Mouse (Mus musculus) liver, adult 2 months (tissue): ENCODE measurements around the gene Zscan10. TPM values are rescaled to one million over a fixed set of nuclear protein-coding genes. Genes with fewer than 3 reads are reported as not detected.
A peak's percentile ranks its signal among the peaks of the same experiment; 100 is the strongest.

ENCODE experiments used
- DNase-seq: peaks from one replicate; pipeline ENCODE4 v3.0.0-alpha.2; 2011; ENCODE audit warnings: low read depth, low spot score; ENCODE audit errors: extremely low read depth
- H3K27ac ChIP-seq: fragments of 200-500 bp; replicated peaks from 2 replicates; pipeline ENCODE4 v1.5.1; 2012; ENCODE audit warnings: low read depth, mild to moderate bottlenecking, control low read depth, inconsistent platforms, low read length; ENCODE audit not compliant: insufficient read depth
- H3K27me3 ChIP-seq: fragments of 200-500 bp; 2 replicates; pipeline ENCODE4 v1.6.1; 2012; ENCODE audit warnings: mild to moderate bottlenecking, moderate library complexity, low read length, inconsistent platforms; ENCODE audit not compliant: control insufficient read depth, insufficient read depth
- H3K36me3 ChIP-seq: fragments of 200-500 bp; 2 replicates; pipeline ENCODE4 v1.6.1; 2012; ENCODE audit warnings: low read length, inconsistent platforms; ENCODE audit not compliant: control insufficient read depth, insufficient read depth
- H3K4me1 ChIP-seq: fragments of 200-500 bp; 2 replicates; pipeline ENCODE4 v1.6.1; 2011; ENCODE audit warnings: low read length; ENCODE audit not compliant: control insufficient read depth, insufficient read depth
- H3K4me3 ChIP-seq: fragments of 200-500 bp; 2 replicates; pipeline ENCODE4 v1.5.1; 2011; ENCODE audit warnings: low read depth, mild to moderate bottlenecking, control low read depth, low read length, moderate library complexity; ENCODE audit not compliant: insufficient read depth
- H3K79me2 ChIP-seq: fragments of 200-500 bp; 2 replicates; pipeline ENCODE4 v1.6.1; 2012; ENCODE audit warnings: inconsistent platforms, mild to moderate bottlenecking, low read length, moderate library complexity; ENCODE audit not compliant: control insufficient read depth, insufficient read depth
- H3K9ac ChIP-seq: fragments of 200-500 bp; 2 replicates; pipeline ENCODE4 v1.6.1; 2012; ENCODE audit warnings: low read depth, mild to moderate bottlenecking, control low read depth, inconsistent platforms, low read length
- CTCF ChIP-seq: fragments of 200-500 bp; IDR thresholded peaks from 2 replicates; pipeline ENCODE4 v1.5.1; 2011; ENCODE audit warnings: low read depth, low read length, control low read depth
- POLR2A ChIP-seq: fragments of 200-500 bp; IDR thresholded peaks from 2 replicates; pipeline ENCODE4 v1.6.1; 2011; ENCODE audit warnings: low read length, control low read depth; ENCODE audit not compliant: insufficient read depth; ENCODE audit errors: extremely low read depth
- WGBS: fragments of 180-500 bp; shearing (Covaris S2); methylation state at CpG from one replicate; pipeline ENCODE4 v1.1.7; 2018; 5-methylcytosine and 5-hydroxymethylcytosine counted together
- polyA plus RNA-seq: library from polyadenylated mRNA; depleted of rRNA; stranded (reverse); fragments of >200 nt; gene quantifications from 2 replicates; pipeline ENCODE4 v1.2.3, GENCODE M21; 2012
- total RNA-seq: library from RNA; depleted of rRNA; stranded (reverse); fragments of >200 nt; gene quantifications from 2 replicates; pipeline ENCODE4 v1.2.3, GENCODE M21; 2014

Gene Zscan10
- total and polyA plus RNA-seq, 2 experiments = not detected

- Histone ChIP-seq H3K27ac (no peak overlapping the region), H3K36me3 (no peaks in the 10 kb centered on the region), H3K79me2 (no peaks in the 10 kb centered on the region), H3K27me3 (no peaks in the 10 kb centered on the region), H3K4me3 (no peak overlapping the region), H3K9ac (no peak overlapping the region), H3K4me1 (peaks cover 3% of the 10 kb centered on the region)
- DNase-seq = no peak
- TF ChIP-seq POLR2A (no peak), CTCF (no peak)
- 65% methylated on average over 8 of the region's 8 CpGs for WGBS
Observed at GRCm38 (mm10) chr17:23603077-23603476, 2.4 kb downstream of the Zscan10 start.

- H3K4me3 ChIP-seq = no peak overlapping the region
- no peaks in the 10 kb centered on the region for H3K36me3 ChIP-seq
- peaks cover 2% of the 10 kb centered on the region for H3K4me1 ChIP-seq
- no peaks in the 10 kb centered on the region for H3K79me2 ChIP-seq
- no peaks in the 10 kb centered on the region for H3K27me3 ChIP-seq
- TF ChIP-seq POLR2A = no peak
- peak; percentile 37; the same call in 1 of the 2 replicates for TF ChIP-seq CTCF
- H3K9ac ChIP-seq = no peak overlapping the region
- 64% methylated on average over 2 of the region's 2 CpGs for WGBS
- H3K27ac ChIP-seq = no peak overlapping the region
- peak; percentile 63 for DNase-seq
Observed at GRCm38 (mm10) chr17:23603542-23603941, 2.9 kb downstream of the Zscan10 start.

GRCm38 (mm10) chr17:23604394-23604793, 3.7 kb downstream of the Zscan10 start:
- Histone ChIP-seq H3K4me3 (no peak overlapping the region), H3K79me2 (no peaks in the 10 kb centered on the region), H3K27me3 (no peaks in the 10 kb centered on the region), H3K36me3 (no peaks in the 10 kb centered on the region), H3K27ac (no peak overlapping the region), H3K9ac (no peak overlapping the region), H3K4me1 (no peaks in the 10 kb centered on the region)
- no peak for DNase-seq
- no peak for TF ChIP-seq POLR2A
- TF ChIP-seq CTCF = no peak
- WGBS = 79% methylated on average over 7 of the region's 7 CpGs

- 86% methylated on average over 8 of the region's 8 CpGs for WGBS
- no peak overlapping the region for H3K27ac ChIP-seq
- no peak overlapping the region for H3K4me3 ChIP-seq
- H3K4me1 ChIP-seq = no peaks in the 10 kb centered on the region
- no peaks in the 10 kb centered on the region for H3K36me3 ChIP-seq
- H3K27me3 ChIP-seq = no peaks in the 10 kb centered on the region
- TF ChIP-seq CTCF (no peak), POLR2A (no peak)
- no peaks in the 10 kb centered on the region for H3K79me2 ChIP-seq
- no peak overlapping the region for H3K9ac ChIP-seq
- no peak for DNase-seq
Observed at GRCm38 (mm10) chr17:23605220-23605619, 4.6 kb downstream of the Zscan10 start.

- H3K4me3 ChIP-seq = no peak overlapping the region
- DNase-seq = no peak
- TF ChIP-seq CTCF (no peak), POLR2A (no peak)
- no peak overlapping the region for H3K9ac ChIP-seq
- H3K4me1 ChIP-seq = no peaks in the 10 kb centered on the region
- H3K36me3 ChIP-seq = no peaks in the 10 kb centered on the region
- no peaks in the 10 kb centered on the region for H3K27me3 ChIP-seq
- H3K27ac ChIP-seq = no peak overlapping the region
- no peaks in the 10 kb centered on the region for H3K79me2 ChIP-seq
- 95% methylated on average over 24 of the region's 24 CpGs for WGBS
Observed at GRCm38 (mm10) chr17:23609612-23610011, 9.0 kb downstream of the Zscan10 start.

- no peak overlapping the region for H3K27ac ChIP-seq
- no peaks in the 10 kb centered on the region for H3K36me3 ChIP-seq
- no peaks in the 10 kb centered on the region for H3K27me3 ChIP-seq
- H3K4me1 ChIP-seq = no peaks in the 10 kb centered on the region
- no peak overlapping the region for H3K4me3 ChIP-seq
- peak; percentile 84 for TF ChIP-seq CTCF
- TF ChIP-seq POLR2A = no peak
- no peak overlapping the region for H3K9ac ChIP-seq
- DNase-seq = peak; percentile 13
- no peaks in the 10 kb centered on the region for H3K79me2 ChIP-seq
- WGBS = 75% methylated on average over 28 of the region's 28 CpGs
Observed at GRCm38 (mm10) chr17:23610361-23610800, 9.7 kb downstream of the Zscan10 start.

GRCm38 (mm10) chr17:23617087-23617486, 16.4 kb downstream of the Zscan10 start:
- Histone ChIP-seq H3K27ac (no peak overlapping the region), H3K79me2 (no peaks in the 10 kb centered on the region), H3K9ac (no peak overlapping the region), H3K27me3 (peaks cover 5% of the 10 kb centered on the region; the same call in 1 of the 2 replicates), H3K4me1 (no peaks in the 10 kb centered on the region), H3K4me3 (no peak overlapping the region), H3K36me3 (no peaks in the 10 kb centered on the region)
- 34% methylated on average over 9 of the region's 9 CpGs for WGBS
- no peak for DNase-seq
- TF ChIP-seq POLR2A (no peak), CTCF (no peak)
